Mouse (Mus musculus) cerebellum, postnatal 10 days (tissue): Measurements from ENCODE around the gene Baz2b.
"Not testable (repeated sequence)": the region's sequence is repeated elsewhere in the genome, so short reads cannot be mapped to it uniquely, and the experiment has no call there.

Source experiments
- DNase-seq, 2 experiments: peaks; one replicate each; pipeline ENCODE4 v3.0.0; 2021; ENCODE audit warnings: mixed read lengths in 2 of 2

The Baz2b gene

DNA sequence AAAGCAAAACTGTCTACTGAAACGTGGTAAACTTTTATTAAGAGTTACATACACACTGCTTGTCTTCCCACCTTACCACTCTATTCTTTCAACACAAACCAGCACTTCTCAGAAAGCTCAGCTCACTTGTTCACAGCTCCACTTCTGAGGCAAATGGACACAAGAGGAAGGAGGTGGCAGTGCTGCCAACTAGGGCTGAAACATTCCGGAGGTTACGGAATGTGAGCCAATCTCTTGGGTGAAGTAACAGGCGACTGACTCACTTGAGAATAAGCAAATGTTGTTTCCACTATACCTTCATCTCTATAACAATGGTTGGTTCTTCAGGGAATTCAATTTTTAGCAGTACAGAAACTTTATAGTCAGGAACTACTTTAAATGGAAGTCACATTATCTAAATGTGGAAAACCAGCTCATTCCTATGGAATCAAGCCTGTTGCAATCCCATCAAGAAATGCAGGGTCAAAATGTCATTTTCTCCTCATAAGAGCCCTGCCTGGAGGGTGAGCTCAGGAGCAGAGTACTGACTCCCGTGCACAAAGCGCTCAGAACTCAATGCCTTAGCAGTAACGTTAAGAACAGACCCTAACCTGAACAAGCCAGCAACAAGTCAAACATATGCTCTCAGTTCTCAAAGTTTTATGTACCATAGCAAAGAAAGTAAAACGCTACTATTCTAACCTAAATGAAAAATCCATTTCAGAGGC is 123.3 kb downstream of the Baz2b start:
- peak in 1 of 2 experiments; percentile 16 for DNase-seq

DNA sequence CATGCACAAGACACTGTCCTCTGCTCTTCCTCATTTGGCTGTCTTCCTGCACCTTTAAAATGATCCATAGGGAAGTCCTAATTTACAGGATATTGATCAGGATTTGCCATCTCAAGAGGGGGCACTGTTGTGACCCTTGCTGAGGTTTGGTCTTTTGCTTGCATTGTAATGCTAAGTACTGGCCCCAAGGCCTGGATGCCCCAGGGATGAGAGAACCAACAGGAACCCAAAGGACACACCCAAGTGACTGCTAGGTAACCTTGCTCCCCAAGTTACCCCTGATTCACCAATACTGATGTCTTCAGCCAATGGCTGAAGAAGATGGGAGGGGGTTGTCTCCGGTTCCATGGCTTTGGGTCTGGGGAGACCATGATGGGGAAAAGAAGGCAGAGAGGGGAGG is 124.8 kb downstream of the Baz2b start:
- DNase-seq: no peak

DNA sequence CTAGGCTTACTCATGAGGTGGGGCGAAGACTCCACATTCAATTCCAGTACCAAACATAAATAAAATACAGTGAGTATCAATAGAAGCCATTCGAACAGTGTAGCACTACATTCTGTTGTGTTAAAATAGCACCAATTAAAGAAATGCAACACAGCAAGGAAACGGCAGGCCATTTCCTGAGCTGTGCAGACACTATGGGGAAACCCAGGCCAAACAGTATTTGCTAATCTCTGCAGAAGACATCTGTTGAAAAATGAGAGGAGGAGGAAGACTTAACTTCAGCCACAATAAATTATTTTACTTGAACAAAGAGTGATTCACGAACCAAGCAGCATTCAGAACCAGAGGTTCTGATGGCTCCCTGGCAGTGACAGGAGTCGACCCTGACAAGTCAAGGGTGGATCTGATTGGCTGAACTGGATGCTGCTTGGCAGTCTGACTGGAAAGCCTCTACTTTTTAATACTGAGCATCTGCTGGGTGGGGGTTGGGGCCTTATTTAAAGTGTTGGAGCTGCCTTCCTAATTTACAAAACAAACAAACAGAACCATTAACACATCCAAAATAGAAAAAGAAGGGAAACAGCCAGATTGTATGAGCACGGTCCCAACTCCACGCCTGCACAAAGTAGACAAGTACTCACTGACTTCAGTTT is 126.5 kb downstream of the Baz2b start:
- peak; percentile 29 to 55 for DNase-seq

DNA sequence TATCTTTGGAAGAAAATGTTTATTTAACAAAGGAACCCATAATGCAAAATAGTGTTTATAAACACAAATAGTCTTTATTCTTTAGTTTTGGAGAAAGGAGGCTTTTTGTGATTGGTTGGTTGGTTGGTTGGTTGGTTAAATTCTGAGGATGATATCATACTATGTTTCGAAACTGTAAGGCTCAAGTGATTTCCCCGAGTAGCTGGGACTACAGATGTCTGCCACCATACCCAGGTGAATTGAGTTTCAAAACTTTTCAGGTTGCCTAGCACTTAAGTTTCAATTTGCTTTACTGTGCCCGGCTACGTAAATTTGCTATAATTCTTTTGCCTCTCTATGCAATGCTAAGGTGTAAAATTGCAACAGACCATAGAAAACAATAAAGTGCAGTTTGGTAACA is 127.4 kb downstream of the Baz2b start:
- DNase-seq: no peak

DNA sequence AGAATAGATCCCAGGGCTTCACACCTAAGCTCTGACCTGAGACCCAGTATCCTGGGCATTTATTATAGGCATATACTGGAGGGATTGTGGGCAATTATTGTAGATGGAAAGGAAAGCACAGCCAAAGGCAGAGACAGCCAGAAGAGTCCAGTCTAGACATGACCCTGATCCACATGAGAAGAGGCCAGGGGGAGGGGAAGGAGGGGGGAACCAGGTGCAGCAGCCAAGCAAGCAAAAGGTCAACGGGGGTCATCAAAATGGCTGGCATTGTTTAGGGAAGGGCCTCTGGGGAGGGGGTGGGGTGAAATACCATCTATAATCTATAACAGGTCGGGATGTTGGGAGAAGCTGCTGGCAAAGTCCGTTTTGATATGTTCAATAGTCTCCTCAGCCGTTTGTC is 128.8 kb downstream of the Baz2b start:
- no peak for DNase-seq

DNA sequence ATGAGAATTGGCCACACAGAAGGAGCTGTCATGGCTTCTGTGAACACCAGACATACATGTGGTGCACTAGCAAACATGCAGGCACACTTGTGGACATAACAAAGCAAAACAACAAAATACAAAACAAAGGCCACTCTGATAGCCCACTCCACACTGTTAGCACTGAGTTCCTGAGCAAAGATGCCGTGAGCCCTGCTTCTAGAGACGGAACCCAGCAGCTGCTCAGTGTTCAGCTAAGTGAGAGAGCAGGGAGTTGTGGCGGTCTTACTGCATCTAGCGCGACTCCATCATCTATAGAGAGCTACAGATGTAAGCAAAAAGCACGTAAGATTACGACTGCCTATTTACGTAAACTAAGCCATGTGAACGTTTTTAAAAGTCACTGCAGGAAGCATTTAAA is 132.0 kb downstream of the Baz2b start:
- no peak for DNase-seq

DNA sequence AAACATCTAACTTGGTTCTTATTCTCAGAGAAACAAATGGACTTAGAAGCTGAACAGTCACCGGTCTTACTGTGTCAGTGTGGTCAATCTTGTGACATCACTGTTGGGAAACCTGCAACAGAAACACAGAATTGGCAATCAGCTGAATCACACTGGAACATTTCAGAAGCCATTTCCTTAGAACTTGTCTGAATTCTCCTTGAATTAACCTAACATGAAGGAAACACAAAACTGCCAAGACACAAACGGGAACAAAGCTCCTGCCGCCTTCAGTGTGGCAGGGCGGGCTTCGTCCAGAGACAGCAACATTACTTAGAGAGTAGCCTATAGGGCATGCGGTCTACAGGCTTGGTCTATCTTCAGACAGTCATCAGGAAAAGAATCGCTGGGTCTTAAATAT is 132.8 kb downstream of the Baz2b start:
- DNase-seq: no peak

DNA sequence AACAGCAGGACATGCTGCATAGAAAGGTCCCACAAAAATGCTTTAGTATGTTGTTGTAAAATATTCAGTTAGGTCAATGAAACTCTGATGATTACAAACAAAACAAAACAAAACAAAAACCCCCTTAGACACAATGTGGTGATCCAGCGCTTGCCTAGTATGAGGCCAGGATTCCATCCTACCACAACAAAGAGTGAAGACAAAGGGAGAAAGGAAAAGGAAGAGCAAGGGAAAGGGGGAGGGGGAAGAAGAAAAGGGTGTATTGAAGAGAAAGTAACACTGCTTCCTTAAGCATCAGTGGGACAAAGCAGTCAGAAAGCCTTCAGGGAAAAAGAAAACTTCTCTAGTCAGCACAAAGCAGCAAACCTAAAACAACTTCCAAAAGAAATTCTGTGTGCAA is 133.6 kb downstream of the Baz2b start:
- DNase-seq: no peak

DNA sequence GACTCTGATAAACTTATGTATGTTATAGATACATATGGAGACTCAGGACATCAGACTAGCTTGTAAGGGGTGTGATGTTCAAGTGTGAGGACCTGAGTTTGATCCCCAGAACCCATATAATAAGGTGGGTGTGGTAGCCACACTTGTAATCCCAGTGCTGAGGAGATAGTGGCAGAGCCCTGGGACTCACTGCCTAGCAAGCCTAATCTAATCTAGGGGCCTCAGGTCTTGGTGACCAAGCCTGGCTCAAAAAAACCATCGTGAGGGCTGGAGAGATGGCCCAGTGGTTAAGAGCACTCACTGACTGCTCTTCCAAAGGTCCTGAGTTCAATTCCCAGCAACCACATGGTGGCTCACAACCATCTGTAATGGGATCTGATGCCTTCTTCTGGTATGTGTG is 135.8 kb downstream of the Baz2b start:
- DNase-seq: not testable (repeated sequence)

DNA sequence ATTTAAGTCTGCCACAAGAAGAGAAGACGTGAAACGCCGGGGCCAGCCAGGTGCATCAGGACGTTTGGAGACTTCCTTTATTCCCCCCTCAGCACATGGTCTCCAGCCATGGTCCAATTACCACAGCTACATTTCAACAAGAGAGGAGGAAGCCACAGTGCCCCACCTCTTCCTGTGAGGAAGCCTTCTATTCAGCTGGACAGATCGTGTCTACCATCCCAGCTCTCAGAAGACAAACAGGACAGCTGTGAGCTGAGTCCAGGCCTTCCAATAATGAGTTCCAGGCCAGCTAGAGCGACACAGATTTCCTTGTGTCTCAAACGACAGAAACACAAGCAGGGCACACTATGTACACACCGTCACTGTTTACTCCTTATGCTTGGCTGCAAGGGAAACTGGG is 137.8 kb downstream of the Baz2b start:
- no peak for DNase-seq

DNA sequence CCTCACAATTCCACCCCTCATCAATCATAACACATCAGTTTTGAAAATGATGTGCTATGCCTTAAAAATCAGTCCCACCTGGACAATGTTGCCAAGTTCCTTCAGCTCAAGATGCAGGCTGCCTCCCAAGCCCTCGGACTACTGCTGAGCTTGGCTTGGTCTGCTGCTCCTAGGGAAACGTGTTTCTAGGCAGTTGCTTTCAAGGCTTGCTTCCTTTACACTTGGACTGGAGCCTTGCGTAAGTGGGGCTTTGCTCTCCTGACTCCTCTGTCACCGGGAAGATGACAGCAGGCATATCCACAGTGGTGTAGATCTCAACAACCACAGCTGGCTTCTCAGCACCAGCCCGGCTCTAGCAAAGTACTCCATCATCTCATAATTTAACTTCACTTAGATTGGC is 138.7 kb downstream of the Baz2b start:
- peak; percentile 33 to 58 for DNase-seq

DNA sequence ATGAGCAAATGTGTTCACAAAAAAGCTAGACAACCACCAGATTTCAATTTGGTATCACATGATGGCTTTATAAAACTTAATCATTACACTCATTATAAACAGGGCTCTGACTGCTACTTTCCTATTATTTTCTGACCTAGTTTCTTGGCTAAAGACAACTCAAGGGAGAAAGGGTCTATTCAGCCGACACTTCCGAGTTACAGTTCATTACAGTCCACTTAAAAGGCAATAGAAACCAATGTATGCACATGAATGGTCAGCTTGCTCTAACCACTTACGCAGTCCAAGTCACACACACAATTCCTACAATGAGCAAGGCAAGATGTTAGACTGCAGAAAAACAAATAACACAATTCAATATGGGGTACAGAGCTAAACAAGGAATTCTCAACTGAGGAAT is 141.2 kb downstream of the Baz2b start:
- no peak for DNase-seq

DNA sequence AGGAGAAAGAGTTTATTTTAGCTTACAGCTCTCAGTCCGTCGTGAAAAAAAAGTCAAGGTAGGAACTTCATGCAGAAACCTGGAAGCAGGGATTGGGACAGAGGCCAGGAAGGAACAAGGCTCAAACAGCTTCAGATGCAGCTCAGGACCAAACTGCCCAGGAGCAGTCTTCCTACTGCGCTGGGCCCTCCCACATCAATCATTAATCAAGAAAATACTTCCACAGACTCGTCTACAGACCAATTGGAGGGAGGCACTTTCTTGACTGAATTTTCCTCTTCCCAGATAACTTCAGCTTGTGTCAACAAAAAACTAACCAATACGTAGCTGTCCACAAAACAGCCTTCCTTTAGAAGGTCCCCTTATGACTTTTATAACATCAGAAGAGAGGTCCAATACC is 144.2 kb downstream of the Baz2b start:
- no peak for DNase-seq

DNA sequence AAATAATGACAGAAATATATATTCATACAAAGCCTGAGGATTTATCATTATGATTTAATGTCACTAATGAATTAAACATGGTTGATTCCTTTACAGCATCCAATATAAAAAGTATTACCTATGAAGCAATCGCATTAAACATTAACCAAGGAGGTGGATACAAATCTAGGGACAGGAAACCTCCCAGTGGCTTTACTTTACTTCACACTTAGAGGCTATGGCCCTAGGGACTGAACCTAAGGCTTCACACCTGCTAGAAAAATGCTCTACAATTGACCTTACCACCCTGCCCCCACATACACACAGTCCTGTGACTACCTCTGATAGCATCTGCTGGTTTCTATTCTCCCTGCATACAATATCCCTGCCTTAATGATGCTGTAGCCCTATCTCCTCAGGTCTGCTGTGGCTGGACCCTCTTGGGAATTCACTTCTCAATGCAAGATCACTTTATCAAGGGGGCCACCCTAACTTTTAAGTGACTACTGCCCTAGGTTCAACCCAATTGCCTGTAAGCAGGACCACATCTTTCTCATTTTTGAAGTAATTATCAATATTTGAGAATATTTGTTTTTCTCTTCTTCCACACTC is 149.4 kb downstream of the Baz2b start:
- DNase-seq: no peak

DNA sequence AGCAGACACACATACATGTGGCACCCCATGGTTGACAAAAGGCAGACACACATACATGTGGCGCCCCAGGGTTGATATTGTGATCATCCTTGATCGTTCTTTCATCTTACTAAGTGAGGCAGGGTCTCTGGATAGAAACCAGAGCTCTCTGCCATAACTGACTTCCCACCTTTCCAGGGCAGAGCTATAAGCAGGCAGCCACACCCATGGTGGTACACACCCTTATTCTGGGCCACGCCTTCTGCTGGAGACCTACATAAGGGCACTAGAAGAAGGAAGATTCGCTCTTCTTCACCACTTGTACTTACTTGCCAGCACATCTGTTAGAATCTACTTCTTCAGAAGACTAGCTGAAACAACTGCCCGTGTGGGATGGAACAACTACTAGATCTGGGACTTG is 150.3 kb downstream of the Baz2b start:
- DNase-seq: no peak

DNA sequence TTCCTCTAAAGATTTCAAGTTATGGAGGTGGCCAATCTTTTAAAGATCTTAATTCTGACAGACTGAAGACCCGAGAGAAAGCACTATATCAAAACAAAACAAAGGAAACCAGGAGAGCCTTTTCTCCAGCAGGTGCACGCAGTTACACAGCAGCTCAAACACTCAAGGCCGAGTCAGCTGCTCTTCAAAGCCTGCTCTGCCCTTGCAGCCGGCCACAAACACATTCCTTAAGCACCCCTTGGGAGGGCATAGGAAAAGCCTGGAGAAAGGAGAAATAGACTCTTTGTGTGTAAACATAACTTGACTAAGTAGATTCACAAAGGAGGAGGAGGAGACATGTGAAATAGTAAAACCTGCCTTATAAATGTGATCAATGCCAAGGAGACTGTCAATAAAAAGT is 153.6 kb downstream of the Baz2b start:
- DNase-seq: no peak

DNA sequence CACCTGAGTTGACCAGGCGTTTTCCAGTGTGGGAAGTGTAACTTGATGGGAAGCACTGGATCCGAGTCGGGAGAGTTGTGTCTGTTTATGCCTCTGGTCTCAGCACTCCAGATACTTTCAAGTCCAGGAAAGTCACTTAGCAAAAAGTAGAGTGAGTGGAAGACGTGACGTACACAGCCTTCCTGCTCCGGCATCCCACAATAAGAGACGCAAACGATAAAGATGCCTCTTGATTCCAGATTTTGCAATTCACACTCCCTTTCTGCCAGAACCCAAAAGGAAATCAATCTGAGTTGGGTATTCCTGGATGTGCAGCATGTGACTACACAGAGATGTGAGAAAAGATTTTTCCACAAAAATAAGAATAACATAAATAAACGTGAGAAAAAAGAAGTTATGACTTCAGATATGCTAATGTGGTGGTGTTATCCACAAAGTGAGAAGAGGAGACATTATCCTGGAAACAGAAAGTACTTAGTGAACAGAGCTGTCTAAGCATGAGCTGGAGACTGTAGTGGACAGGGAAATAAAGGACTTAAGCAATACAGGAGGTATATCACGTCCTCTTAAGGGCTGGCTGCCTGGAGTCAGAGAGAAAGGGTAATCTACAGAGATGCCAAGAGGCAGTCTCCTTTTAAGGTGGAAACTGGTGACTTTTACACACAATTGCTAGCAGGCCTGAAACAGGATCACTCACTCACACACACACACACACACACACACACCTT is 154.7 kb downstream of the Baz2b start:
- no peak for DNase-seq

DNA sequence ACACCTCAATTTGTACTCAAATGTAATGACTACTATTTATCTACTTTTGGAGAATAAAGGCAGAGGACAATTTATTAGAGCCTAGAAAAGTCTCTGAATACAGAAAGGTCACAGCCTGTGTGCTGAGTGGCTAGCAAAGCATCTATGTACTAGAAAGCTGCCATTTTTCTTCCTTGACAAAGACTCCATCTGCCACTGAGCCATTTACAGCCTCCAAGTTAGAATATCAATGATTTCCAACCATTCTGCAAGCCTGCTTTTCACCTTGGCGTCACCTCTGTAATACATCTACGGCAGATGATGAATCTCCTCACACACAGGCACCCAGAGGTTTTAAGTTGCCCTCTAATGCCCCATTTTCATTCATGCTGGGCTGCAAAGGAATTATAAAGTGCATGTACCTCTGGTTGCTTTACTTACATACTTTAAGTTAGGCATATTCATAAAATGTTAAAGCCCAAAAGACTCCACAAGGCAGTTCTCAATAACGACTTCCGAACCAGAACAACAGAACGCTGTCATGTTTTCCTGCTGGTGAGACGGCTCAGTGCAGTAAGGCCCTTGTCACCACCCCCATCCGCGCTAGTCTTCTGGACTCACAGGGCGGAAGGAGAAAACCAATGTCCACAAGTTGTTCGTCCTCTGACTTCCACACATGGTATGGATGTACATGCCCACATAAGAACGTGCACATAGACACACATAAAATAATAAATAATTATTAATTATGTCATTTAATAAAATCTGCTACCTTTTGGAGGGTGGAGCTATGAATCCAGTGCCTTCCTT is 156.2 kb downstream of the Baz2b start:
- no peak for DNase-seq

DNA sequence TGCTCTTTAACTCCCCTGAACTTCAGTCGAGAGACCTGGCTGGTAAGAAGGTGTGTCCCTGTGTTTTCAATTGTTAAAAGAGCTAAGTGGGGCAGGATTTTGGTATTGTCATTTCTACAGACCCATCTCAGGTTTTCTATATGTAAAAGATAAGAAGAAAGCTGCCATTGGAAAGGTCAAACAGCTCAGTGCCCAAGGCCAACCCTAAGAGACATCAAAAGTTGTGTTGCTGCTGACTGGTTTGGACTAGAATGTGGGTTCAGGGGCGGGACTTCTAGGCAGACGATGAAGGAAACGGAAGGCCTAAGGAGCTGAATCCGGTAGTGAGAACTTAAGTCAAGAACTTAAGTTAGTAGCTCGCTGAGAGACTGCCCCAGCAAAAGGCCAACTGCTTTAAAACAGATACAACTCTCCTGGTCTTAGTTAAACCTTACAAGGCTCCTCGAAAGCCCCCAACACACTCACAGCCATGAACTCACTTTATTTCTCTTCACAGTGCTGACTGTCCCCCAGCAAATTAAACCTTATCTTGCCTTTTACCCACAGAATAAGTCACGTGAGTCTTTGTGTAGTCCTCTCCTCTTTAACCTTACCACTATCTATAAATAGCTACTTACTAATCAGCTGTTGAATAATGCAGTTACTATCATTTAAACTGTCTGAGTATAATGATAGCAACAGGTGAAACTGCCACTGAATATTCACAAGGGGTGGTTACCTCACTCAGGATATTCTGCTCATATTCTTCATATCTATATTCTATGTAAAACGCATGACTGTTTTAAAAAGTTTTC is 158.8 kb downstream of the Baz2b start:
- no peak for DNase-seq

DNA sequence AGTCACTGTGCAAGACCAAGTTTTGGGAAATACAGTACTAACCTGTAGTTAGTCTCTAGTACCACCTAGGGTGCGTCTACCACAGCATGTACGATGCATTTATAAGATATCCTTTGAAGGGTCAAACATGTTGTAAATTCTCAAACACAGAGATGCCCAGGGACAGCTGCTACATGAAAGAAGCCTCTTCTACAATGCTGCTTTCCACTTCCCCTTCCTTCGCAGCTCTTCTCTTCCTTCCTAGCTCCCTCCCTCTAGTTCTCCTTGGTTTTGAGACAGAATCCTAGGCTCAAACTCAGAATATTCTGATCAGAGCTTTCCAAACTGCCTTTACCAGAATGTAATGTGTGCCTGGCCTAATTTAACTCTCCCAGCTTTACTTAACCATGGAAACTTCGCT is 159.8 kb downstream of the Baz2b start:
- DNase-seq: no peak

DNA sequence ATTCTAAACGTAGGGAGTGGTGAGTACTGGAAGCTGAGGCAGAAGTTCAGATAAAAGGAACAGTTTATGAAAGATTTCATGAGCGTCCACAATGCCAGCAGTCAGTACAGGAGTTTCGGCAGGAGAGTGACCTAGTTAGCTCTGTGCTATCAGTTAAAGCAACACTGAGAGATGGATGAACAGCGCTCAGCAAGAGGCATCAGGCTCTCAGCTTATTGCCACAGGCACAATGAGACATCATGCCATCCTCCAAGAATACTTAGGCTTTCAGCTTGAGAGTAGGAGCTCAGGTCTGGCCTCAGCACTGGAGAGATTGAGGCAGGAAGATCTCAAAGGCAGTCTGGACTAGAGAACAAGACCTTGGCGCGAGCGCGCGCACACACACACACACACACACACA is 160.3 kb downstream of the Baz2b start:
- no peak for DNase-seq

DNA sequence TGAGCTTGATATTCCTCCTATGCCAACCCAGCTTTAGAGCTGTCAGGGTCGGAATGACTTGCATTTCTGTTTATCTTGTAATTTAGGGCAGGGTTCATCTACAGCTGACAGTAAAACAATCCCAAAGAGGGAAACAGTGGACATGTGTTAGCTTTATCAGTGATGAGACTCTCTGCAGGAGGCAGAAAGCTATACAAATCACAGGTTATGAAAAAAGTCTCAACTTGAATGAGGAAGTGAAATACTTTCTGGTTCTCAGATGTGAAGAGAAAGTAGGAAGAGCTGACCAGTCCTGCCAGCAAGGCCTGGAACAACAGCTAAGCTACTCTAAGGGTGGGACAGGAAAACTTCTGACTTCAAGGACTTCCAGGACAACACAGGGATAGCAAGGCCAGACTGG is 163.6 kb downstream of the Baz2b start:
- no peak for DNase-seq
